Mouse (Mus musculus): Measurements from ENCODE around the gene Prpf8. TPM values are rescaled to one million over a fixed set of nuclear protein-coding genes. Genes with fewer than 3 reads are reported as not detected.

The Prpf8 gene
- polyA plus RNA-seq, 1 experiment from 2014 or later = 66.2 TPM

- Histone ChIP-seq H3K4me3 (ENCODE audit: low read length) (peak overlapping the region; percentile 100), H3K9ac (replicated peaks; ENCODE audit: low read length) (no peak overlapping the region), H3K4me1 (ENCODE audit: insufficient read depth, low read length) (peaks cover 12% of the 10 kb centered on the region), H3K27me3 (ENCODE audit: insufficient read depth, low read length) (no peaks in the 10 kb centered on the region), H3K9me3 (ENCODE audit: low read length) (no peaks in the 10 kb centered on the region), H3K36me3 (ENCODE audit: insufficient read depth, low read length) (peaks cover 22% of the 10 kb centered on the region), H3K4me2 (replicated peaks; ENCODE audit: low read depth, low read length) (peak overlapping the region; percentile 40), H3K27ac (ENCODE audit: low read length) (no peak overlapping the region)
- ATAC-seq (ENCODE audit: low FRiP score, low TSS enrichment) = peak; percentile 31; the same call in 1 of the 2 replicates
- 16% methylated on average over 3 of the region's 3 CpGs for WGBS
These were observed 424 bp upstream of the Prpf8 start for GRCm38 (mm10) chr11:75486192-75486591.

DNA sequence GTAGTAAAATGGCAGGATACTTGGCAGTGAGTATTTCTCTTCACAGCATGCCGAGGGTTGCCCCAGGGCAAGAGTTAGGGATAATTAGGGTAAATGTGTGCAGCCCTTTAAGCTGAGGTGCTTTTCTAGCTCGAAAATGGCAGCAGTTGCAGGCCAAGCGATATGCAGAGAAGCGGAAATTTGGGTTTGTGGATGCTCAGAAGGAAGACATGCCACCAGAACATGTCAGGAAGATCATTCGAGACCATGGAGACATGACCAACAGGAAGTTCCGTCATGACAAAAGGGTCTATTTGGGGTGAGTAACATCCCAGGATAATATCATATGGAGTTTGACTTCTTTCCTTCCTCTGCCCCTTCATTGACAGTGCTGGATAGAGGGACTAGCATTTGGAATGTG is 880 bp downstream of the Prpf8 start:
- ATAC-seq (ENCODE audit: low FRiP score, low TSS enrichment) = no peak
- WGBS = 28% methylated on average over 6 of the region's 6 CpGs
- peak overlapping the region; percentile 99 for H3K4me2 ChIP-seq (replicated peaks; ENCODE audit: low read depth, low read length)
- peak overlapping the region; percentile 100 for H3K4me3 ChIP-seq (ENCODE audit: low read length)
- no peaks in the 10 kb centered on the region for H3K27me3 ChIP-seq (ENCODE audit: insufficient read depth, low read length)
- peaks cover 35% of the 10 kb centered on the region for H3K36me3 ChIP-seq (ENCODE audit: insufficient read depth, low read length)
- peak overlapping the region; percentile 100 for H3K9ac ChIP-seq (replicated peaks; ENCODE audit: low read length)
- H3K27ac ChIP-seq (ENCODE audit: low read length) = no peak overlapping the region
- H3K9me3 ChIP-seq (ENCODE audit: low read length) = no peaks in the 10 kb centered on the region
- H3K4me1 ChIP-seq (ENCODE audit: insufficient read depth, low read length) = peaks cover 12% of the 10 kb centered on the region

DNA sequence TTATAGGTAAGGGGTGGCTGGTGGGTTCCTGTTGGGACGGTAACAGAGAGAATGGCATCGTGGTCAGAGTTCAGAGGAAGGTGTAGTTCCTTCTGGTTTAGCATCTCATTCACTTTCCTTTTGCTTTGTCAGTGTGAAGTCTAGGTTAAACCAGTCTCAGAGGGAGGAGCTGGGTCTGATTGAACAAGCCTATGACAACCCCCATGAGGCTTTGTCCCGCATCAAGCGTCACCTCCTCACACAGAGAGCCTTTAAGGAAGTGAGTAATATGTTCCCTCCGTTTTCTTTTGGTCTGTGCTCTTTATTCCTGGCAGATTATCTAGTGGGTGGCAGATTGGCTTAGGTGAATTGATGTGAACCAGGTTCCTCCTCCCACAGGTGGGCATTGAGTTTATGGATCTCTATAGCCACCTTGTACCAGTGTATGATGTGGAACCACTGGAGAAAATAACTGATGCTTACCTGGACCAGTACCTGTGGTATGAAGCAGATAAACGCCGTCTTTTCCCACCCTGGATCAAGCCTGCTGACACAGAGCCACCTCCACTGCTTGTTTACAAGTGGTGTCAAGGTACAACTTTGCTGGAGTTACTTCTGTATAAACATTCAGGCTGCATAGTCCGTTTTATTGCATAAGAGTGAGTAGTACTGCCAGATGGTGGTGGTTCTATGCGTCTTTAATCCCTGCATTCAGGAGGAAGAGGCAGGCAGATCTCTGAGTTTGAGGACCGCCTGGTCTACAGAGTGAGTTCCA is 7.9 kb downstream of the Prpf8 start:
- WGBS = 89% methylated on average over 10 of the region's 10 CpGs
- no peak overlapping the region for H3K4me3 ChIP-seq (ENCODE audit: low read length)
- peaks cover 93% of the 10 kb centered on the region for H3K36me3 ChIP-seq (ENCODE audit: insufficient read depth, low read length)
- no peaks in the 10 kb centered on the region for H3K9me3 ChIP-seq (ENCODE audit: low read length)
- no peak overlapping the region for H3K9ac ChIP-seq (replicated peaks; ENCODE audit: low read length)
- ATAC-seq (ENCODE audit: low FRiP score, low TSS enrichment) = no peak
- H3K27me3 ChIP-seq (ENCODE audit: insufficient read depth, low read length) = no peaks in the 10 kb centered on the region
- no peak overlapping the region for H3K4me2 ChIP-seq (replicated peaks; ENCODE audit: low read depth, low read length)
- no peaks in the 10 kb centered on the region for H3K4me1 ChIP-seq (ENCODE audit: insufficient read depth, low read length)
- H3K27ac ChIP-seq (ENCODE audit: low read length) = no peak overlapping the region

DNA sequence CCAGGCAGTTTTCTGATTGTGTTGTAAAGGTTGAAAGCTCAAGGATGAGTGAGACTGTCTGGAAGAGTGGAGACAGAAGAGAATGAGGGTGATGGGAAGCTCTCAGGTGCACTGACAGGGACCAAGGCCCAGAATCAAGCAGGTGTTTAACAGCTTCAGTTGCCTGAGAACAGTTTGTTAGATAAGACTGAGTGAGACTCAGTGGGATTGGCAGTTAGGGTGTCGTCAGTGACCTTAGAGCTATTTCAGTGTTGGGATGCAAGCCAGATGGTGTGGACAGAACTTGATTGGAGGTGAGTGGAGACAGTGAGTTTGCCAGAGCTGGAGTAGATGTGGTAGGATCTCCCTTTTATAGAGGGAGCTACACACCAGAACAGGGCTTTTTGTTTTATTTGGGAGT is 11.5 kb downstream of the Prpf8 start:
- ATAC-seq (ENCODE audit: low FRiP score, low TSS enrichment) = no peak
- Histone ChIP-seq H3K4me2 (replicated peaks; ENCODE audit: low read depth, low read length) (no peak overlapping the region), H3K9ac (replicated peaks; ENCODE audit: low read length) (no peak overlapping the region), H3K4me3 (ENCODE audit: low read length) (no peak overlapping the region), H3K36me3 (ENCODE audit: insufficient read depth, low read length) (peaks cover 92% of the 10 kb centered on the region), H3K9me3 (ENCODE audit: low read length) (no peaks in the 10 kb centered on the region), H3K27ac (ENCODE audit: low read length) (no peak overlapping the region), H3K27me3 (ENCODE audit: insufficient read depth, low read length) (no peaks in the 10 kb centered on the region), H3K4me1 (ENCODE audit: insufficient read depth, low read length) (no peaks in the 10 kb centered on the region)
- 83% methylated on average over 1 of the region's 1 CpGs for WGBS

- peaks cover 19% of the 10 kb centered on the region for H3K4me1 ChIP-seq (ENCODE audit: insufficient read depth, low read length)
- no peak overlapping the region for H3K4me3 ChIP-seq (ENCODE audit: low read length)
- H3K27ac ChIP-seq (ENCODE audit: low read length) = no peak overlapping the region
- ATAC-seq (ENCODE audit: low FRiP score, low TSS enrichment) = no peak
- WGBS = 98% methylated on average over 4 of the region's 4 CpGs
- H3K9me3 ChIP-seq (ENCODE audit: low read length) = no peaks in the 10 kb centered on the region
- no peak overlapping the region for H3K9ac ChIP-seq (replicated peaks; ENCODE audit: low read length)
- H3K4me2 ChIP-seq (replicated peaks; ENCODE audit: low read depth, low read length) = no peak overlapping the region
- H3K36me3 ChIP-seq (ENCODE audit: insufficient read depth, low read length) = peaks cover 58% of the 10 kb centered on the region
- H3K27me3 ChIP-seq (ENCODE audit: insufficient read depth, low read length) = no peaks in the 10 kb centered on the region
These were observed 21.5 kb downstream of the Prpf8 start for GRCm38 (mm10) chr11:75508162-75508561.

GRCm38 (mm10) chr11:75508904-75509303 is 22.3 kb downstream of the Prpf8 start:
- peaks cover 50% of the 10 kb centered on the region for H3K36me3 ChIP-seq (ENCODE audit: insufficient read depth, low read length)
- ATAC-seq (ENCODE audit: low FRiP score, low TSS enrichment) = no peak
- no peak overlapping the region for H3K4me3 ChIP-seq (ENCODE audit: low read length)
- no peak overlapping the region for H3K9ac ChIP-seq (replicated peaks; ENCODE audit: low read length)
- no peak overlapping the region for H3K4me2 ChIP-seq (replicated peaks; ENCODE audit: low read depth, low read length)
- no peaks in the 10 kb centered on the region for H3K27me3 ChIP-seq (ENCODE audit: insufficient read depth, low read length)
- H3K27ac ChIP-seq (ENCODE audit: low read length) = peak overlapping the region; percentile 83; the same call in 1 of the 2 replicates
- WGBS = 51% methylated on average over 8 of the region's 8 CpGs
- no peaks in the 10 kb centered on the region for H3K9me3 ChIP-seq (ENCODE audit: low read length)
- H3K4me1 ChIP-seq (ENCODE audit: insufficient read depth, low read length) = peaks cover 25% of the 10 kb centered on the region

DNA sequence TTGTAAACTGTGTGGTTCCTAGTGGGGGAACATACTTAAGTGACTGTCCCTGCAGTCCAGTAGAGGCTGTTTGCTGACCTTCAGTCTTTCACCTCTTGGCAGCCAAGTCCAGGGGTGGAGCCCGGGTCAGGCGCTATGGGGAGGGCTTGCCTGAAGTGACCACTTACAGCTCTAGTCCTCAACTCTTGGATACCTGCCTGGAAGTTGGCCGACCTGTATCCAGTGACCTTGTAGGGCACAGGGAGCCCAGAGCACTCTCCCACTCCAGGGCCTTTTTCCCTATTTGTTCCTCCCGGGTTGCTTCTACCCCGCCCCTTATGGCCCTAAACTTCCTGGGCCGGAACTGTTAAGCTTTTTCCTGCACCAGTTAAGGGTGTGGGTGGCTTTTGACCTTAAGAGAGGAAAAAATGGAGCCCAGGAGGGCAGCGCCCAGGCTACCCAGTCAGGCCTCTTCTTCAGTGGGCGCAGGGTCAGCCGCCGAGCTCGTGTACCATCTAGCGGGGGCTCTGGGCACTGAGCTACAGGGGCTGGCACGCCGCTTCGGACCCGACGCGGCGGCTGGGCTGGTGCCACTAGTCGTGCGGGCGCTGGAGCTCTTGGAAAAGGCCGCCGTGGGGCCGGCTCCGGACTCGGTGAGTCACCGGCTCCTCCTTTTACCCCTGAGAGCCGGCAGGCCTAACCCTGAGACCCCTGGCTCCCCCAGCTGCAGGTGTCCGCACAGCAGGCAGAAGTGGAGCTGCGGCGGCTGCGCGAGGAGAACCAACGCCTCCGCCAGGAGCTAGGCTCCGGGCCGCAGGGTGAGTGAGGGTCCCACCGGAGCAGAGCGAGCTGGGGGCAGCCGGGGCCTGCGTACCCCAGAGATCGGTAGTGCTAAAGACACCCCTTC is 23.4 kb downstream of the Prpf8 start, which contains the start of gene Rilp:
TSS of gene Rilp (plus strand) at position 354 of the 886 bp plus-strand sequence.
- Histone ChIP-seq H3K4me3 (ENCODE audit: low read length) (peak within 1 kb of the TSS; percentile 55), H3K27me3 (ENCODE audit: insufficient read depth, low read length) (no peaks in the 10 kb centered on the region), H3K9me3 (ENCODE audit: low read length) (no peaks in the 10 kb centered on the region), H3K27ac (ENCODE audit: low read length) (peak within 1 kb of the TSS; percentile 83), H3K9ac (replicated peaks; ENCODE audit: low read length) (peak within 1 kb of the TSS; percentile 72), H3K4me2 (replicated peaks; ENCODE audit: low read depth, low read length) (peak within 1 kb of the TSS; percentile 94), H3K4me1 (ENCODE audit: insufficient read depth, low read length) (peaks cover 25% of the 10 kb centered on the region), H3K36me3 (ENCODE audit: insufficient read depth, low read length) (peaks cover 39% of the 10 kb centered on the region)
- WGBS = 1% methylated on average over 43 of the region's 43 CpGs
- peak; percentile 80 for ATAC-seq (ENCODE audit: low FRiP score, low TSS enrichment)

DNA sequence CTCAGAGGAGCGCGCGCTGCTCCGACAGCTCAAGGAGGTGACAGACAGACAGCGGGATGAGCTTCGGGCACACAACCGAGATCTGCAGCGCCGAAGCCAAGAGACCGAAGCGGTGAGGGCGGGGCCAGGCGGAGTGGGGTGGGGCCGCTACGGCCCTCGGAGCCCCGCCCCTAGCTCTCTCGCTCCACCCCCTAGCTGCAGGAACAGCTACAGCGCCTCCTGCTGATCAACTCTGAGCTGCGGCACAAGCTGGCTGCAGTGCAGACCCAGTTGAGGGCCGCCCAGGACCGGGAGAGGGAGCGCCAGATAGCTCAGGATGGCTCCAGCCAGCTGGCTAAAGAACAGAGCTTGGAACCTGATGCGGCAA is 24.0 kb downstream of the Prpf8 start:
- no peaks in the 10 kb centered on the region for H3K27me3 ChIP-seq (ENCODE audit: insufficient read depth, low read length)
- no peaks in the 10 kb centered on the region for H3K9me3 ChIP-seq (ENCODE audit: low read length)
- H3K9ac ChIP-seq (replicated peaks; ENCODE audit: low read length) = peak overlapping the region; percentile 72
- WGBS = 1% methylated on average over 24 of the region's 24 CpGs
- H3K4me3 ChIP-seq (ENCODE audit: low read length) = peak overlapping the region; percentile 55
- peaks cover 36% of the 10 kb centered on the region for H3K36me3 ChIP-seq (ENCODE audit: insufficient read depth, low read length)
- peaks cover 25% of the 10 kb centered on the region for H3K4me1 ChIP-seq (ENCODE audit: insufficient read depth, low read length)
- H3K4me2 ChIP-seq (replicated peaks; ENCODE audit: low read depth, low read length) = peak overlapping the region; percentile 94
- peak overlapping the region; percentile 83 for H3K27ac ChIP-seq (ENCODE audit: low read length)
- ATAC-seq (ENCODE audit: low FRiP score, low TSS enrichment) = peak; percentile 86

DNA sequence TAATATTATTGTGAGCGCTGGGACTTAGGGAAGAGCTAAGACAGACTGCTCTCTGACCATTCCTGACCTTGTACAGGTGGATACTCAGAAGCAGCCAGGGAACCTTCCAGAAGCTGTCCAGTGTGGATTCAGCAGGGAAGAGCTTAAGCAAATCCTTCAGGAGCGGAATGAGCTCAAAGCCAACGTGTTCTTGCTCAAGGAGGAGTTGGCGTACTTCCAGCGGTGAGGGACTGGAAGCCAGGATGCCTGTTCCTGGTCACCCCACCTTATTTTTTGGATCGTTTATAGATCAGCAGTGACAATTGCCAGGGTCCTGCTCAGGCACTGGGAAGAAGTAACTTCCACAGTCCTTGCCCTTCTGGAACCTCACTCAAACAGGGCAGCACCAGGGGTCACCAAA is 24.6 kb downstream of the Prpf8 start:
- Histone ChIP-seq H3K36me3 (ENCODE audit: insufficient read depth, low read length) (peaks cover 30% of the 10 kb centered on the region), H3K4me2 (replicated peaks; ENCODE audit: low read depth, low read length) (no peak overlapping the region), H3K27me3 (ENCODE audit: insufficient read depth, low read length) (no peaks in the 10 kb centered on the region), H3K9me3 (ENCODE audit: low read length) (no peaks in the 10 kb centered on the region), H3K4me1 (ENCODE audit: insufficient read depth, low read length) (peaks cover 25% of the 10 kb centered on the region), H3K27ac (ENCODE audit: low read length) (no peak overlapping the region; the same call in 1 of the 2 replicates), H3K9ac (replicated peaks; ENCODE audit: low read length) (no peak overlapping the region), H3K4me3 (ENCODE audit: low read length) (no peak overlapping the region)
- no peak for ATAC-seq (ENCODE audit: low FRiP score, low TSS enrichment)
- 82% methylated on average over 6 of the region's 6 CpGs for WGBS
